Mouse (Mus musculus): ENCODE results near the gene Hacd2.

DNA sequence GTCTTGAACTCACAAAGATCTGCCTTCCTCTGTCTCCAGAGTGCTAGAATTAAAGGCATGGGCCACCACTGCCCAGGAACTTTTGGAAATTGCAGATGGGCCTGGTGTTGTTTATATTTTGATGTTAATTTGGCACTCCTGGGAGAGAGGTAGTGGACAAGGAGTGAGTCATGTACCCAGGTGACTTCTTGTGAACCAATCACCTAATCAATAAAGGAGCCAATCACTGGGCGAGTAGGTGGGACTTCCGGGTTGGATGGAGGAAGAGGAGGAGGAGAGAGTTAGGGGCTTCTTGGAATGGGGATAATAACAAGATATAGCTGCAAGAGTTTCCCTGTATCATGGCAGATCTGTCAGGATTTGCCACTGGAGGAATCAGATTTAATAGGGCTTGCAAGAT is 8.7 kb upstream of the Hacd2 start:
- TF ChIP-seq POLR2A (IDR thresholded peaks at IDR 0.05; ENCODE audit: borderline replicate concordance, control insufficient read depth, low read depth, low read length) (no peak), CTCF (IDR thresholded peaks at IDR 0.05; ENCODE audit: control insufficient read depth, insufficient read depth, low read length) (no peak)
